Mouse (Mus musculus): ENCODE results near the gene Fra10ac1. TPM values are rescaled to one million over a fixed set of nuclear protein-coding genes. Genes with fewer than 3 reads are reported as not detected.

The Fra10ac1 gene
- 1 to 10 TPM; 5.8 to 7.7 TPM for total RNA-seq (2023)

DNA sequence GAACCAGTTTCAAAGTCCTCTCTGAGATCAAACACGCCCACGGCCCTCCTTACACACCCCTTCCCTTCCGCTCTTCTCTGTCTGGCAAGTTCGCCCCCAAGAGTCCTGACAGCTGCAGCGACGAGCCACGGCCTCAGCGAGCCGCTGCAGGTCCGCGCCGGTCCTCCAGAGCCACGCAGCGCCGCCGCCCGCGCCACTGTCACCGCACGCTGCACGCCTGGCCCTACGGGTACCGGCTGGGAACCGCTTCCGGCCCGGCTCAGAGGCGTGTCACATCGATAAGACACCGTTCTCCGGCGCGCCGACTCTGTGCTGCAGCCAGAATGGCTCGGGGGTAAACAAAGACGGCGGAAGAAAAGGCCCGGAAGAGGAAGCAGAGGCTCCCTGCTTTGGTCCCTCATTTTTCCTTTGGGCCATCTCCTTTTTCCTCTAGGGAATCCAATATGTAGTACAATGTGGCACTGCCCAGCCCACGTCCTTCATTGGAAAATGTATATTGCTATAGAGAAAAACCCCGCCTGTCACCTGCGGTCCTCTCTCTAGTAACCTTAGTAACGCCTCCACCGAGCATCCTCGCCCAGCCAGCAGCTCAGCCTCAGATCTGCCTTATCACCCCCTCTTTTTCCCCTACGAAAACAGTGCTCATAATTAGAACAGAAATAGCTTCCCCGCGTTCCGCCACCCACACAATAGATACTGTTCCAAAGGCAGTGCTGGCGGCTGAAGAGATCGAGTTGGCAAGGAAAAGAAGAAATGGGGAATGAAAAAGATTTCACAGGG is at the start of gene Fra10ac1:
Gene Fra10ac1 (minus strand): TSS at position 252 of the 780 bp plus-strand sequence.

DNA sequence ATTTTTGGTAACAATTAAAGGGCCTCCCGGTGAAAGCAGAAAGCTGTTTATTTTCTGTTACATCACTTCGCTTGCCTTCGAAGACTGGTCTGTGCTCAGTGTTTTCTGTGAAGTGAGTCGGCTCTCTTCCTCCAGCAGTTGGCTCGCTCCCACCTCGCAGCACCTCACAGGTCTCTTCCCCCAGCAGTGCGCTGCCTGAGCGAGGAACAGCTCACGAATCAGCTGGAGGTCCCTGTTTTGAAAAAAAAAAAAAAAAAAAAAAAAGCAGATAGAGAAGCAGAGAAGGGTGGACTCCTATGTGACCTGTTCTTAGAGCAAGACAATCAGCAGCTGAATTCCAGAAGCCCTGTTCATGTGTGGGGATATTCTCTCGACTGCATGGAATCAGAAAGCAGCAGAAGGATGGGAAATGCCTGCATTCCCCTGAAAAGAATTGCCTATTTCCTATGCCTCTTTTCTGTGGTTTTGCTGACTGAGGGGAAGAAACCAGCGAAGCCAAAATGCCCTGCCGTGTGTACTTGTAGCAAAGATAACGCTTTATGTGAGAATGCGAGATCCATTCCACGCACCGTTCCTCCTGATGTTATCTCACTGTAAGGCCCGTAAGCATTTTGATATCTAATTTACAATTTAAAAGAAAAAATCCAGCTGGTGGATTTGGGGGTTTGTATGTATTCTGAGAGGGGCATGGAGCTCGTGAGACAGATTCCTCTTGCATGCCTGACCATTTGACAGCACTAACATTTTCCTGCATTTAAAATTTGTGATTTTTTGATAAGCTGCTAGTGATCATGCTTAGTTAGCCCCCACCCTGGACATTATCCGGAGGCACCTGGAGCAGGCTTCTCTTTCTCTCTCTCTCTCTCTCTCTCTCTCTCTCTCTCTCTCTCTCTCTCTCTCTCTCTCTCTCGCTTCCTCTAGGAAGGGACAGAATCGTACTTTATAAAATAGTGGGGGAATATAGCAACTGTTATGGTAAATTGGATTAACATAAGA is 40.8 kb upstream of the Fra10ac1 start, which contains the start of gene Lgi1:
Gene Lgi1 (plus strand): TSS at position 32 of the 996 bp plus-strand sequence.

Other genes with a start within 250 kb of the Fra10ac1 start
- gene Myof, start 180.6 kb downstream of the Fra10ac1 start, total RNA-seq (2023): 10 to 100 TPM; 19.7 to 23.8 TPM
- gene Cep55, start 169.1 kb downstream of the Fra10ac1 start, total RNA-seq (2023): 10 to 100 TPM; 17.5 to 17.9 TPM
- gene Ffar4, start 127.1 kb downstream of the Fra10ac1 start, total RNA-seq (2023): under 1 TPM; 0.29 to 0.48 TPM
- gene Rbp4, start 98.9 kb downstream of the Fra10ac1 start, total RNA-seq (2023): not detected
- not detected for gene Pde6c, start 91.4 kb downstream of the Fra10ac1 start, total RNA-seq (2023)
- gene Lgi1, start 40.4 kb upstream of the Fra10ac1 start, total RNA-seq (2023): not detected
- gene Slc35g1, start 171.8 kb upstream of the Fra10ac1 start, total RNA-seq (2023): 1 to 10 TPM; 1.7 to 1.9 TPM

Data from neutrophil, adult 83 days (primary cell).